Mouse (Mus musculus): ENCODE measurements around the gene Fam240a.

GRCm38 (mm10) chr9:110960230-110961149 is 43.8 kb upstream of the Fam240a start:
- TF ChIP-seq CTCF (IDR thresholded peaks at IDR 0.05; ENCODE audit: low read depth, low read length) (no peak), POLR2A (IDR thresholded peaks at IDR 0.05; ENCODE audit: insufficient read depth, low read length) (no peak), EP300 (IDR thresholded peaks at IDR 0.05; ENCODE audit: insufficient read depth, low read depth, low read length) (peak; percentile 98)

All from ES-Bruce4 (cell line).